Mouse (Mus musculus) MEL-GATA-1-ER (cell line): Measurements from ENCODE around the gene Gtf3a.
"Not testable (repeated sequence)": the region's sequence is repeated elsewhere in the genome, so short reads cannot be mapped to it uniquely, and the experiment has no call there.

Experiments used
- DNase-seq: peaks from one replicate; pipeline ENCODE4 v3.0.0-alpha.2; 2012; ENCODE audit warnings: low read depth; ENCODE audit errors: extremely low read depth

Gtf3a gene

DNA sequence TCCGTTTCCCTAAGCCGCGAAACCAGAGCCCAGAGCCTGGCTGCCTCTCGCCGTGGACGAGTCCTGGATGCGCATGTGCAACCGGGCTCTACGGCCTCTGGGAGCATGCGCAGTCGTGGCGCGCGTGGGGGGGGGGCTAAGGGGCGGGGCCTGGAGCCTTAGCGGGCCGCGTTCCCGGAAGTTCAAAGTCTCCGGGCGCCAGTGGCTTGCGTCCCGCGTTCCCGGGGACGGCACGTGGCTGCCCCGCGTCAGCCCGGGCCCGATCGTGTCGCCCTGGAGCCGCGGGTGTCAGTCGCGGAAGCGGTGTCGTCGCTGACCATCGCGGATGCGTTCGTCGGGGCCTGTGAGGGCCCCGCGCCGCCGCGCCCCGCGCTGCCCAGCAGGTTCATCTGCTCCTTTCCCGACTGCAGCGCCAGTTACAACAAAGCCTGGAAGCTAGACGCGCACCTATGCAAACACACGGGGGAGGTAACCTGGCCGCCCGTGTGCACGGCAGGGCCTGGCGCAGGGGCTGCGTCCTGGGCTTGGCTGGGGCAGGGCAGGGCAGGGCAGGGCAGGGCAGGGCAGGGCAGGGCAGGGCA, at the start of gene Gtf3a:
Gtf3a (plus strand) TSS at position 150 of the 581 bp plus-strand sequence.
- peak; percentile 72 for DNase-seq

DNA sequence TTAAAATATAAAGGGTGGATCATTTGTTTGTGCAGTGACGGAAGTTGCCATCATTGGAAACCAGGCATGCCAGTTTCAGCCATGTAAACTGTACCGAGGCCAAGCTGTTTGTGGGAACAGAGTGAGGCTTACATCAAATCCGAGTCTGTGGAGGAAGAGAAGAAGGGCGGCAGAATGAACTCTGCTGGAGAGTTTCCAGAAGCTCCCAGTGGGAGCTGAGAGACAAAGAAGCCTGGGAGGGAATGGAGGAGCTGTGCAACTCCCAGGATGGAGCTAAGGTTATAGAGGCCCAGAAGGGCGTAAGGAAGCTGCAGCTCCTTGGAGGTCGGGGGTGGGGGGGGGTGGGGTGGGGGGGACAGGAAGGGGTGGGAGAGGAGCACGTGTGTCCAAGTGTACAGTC, 48.1 kb upstream of the Gtf3a start:
- no peak for DNase-seq

DNA sequence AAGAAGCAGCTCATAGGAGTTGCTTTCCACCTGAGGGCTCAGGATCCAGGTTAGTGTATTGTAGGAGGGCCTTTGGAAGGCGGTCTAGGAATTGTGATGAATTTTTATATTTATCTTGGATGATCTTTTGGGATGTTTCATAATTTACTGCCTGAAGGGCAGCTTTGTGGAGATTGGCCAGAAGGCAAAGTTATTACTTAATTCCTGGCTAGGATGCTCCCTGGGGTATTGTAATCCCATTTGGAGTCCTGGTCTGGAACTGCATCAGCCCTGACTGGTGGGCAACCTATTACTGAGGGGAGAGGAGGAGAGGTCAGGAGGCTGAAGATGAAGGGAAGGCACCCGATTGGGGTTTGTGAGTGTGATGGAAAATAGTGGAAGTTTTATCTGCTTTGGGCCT, 47.0 kb upstream of the Gtf3a start:
- no peak for DNase-seq

DNA sequence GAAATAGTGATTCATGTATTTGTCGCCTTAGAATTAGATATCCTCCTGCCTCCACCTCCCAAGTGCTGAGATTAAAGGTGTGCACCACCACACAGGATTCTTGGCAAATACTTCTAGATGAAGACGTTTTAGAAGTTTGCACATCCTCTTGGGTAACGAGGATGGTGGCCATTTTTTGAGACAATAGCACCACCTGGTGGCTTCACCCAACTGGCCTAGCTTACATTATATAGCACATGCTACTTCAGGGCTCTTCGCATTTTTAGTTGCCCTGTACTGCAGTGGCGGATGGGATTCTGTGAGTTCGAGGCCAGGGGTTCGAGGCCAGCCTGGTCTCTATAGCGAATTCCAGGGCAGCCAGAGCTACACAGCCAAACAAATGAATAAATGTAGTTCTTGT, 44.1 kb upstream of the Gtf3a start:
- DNase-seq, result peak; percentile 87

DNA sequence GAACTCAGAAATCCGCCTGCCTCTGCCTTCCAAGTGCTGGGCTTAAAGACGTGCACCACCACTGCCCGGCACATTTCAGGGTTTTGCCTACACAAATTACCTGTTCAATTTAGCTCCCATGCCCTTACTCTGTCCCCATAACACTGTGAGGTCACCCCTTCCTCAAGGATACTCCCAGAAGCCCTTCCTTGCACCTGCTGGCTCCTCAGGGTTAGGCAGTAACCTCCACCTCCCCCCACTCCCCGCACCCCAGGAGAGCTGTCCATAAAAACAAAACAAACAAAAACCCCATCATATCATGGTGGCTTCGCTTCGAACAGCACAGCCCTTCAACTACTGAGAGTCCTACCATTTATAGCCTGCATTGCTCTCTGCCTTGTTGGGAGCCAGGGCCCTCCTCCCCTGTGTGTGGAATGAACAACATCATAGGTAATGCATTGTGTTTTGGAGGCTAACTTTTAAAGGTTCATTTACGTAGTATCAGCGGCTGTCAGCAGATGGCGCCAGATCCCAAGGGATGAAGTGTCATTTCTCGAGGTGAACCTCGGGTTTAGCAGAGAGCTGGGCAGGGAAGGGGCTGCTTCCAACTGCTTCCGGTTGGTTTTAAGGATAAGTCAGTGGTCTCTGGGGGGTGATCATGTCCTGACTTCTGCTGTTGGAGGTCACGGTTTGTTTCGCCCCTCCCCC, 42.8 kb upstream of the Gtf3a start:
- DNase-seq, result peak; percentile 76

DNA sequence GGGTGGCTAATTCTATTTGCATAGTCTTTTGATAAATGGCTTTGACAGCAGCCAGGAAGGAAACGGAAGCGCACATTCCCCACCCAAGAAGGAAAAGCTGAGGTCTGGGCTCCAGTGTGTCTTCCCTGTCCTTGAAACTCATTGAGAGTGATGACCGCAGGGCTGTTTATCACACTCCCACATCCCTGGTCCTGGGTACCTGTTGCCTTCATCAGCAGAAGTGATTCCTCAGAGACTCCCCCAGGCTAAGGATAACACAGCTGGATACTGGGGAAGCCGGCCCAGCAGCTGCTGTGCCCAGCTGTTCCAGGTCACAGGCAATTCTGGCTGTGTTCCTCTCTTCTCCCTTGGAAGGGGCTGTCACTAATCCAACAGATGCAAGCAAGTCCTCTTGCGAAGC, 40.9 kb upstream of the Gtf3a start:
- no peak for DNase-seq

DNA sequence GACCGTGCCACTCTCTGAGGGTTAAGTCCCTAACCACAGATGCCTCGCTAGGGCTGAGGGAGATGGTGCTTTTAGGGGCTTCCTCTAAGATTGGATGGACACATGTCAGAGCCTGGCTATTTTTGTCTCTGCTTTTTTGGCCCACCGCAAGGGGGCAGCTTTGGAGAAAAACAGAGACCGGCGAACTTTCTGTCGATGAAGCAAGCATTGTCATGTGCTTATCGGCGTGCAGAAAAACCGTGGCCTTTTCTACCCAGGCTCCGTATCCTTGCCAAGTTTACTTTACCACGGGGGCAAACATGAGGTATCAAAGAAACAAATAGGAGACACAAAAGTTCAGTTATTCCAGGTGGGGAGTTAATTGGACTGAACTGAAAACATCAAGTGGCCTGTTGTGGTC, 39.8 kb upstream of the Gtf3a start:
- no peak for DNase-seq

DNA sequence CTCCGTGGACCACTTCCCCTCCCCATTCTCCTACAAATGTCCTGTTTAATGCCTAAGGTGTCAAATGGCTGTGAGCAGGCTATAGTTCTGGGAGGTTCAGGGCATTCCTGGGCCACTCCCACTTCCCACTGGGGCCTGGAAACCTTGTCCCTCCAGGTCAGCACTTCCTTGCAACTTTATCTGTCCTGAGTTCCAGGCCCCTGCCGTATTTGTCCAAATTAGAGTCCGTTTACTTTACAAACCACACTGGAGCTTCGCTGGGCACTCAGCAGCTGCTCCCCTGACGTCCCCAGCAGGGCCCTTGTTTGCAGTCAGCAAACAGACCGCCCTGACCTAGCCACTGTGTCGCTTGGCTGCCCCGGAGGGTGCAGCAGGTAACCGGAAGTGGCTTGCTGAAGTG, 36.3 kb upstream of the Gtf3a start:
- no peak for DNase-seq

DNA sequence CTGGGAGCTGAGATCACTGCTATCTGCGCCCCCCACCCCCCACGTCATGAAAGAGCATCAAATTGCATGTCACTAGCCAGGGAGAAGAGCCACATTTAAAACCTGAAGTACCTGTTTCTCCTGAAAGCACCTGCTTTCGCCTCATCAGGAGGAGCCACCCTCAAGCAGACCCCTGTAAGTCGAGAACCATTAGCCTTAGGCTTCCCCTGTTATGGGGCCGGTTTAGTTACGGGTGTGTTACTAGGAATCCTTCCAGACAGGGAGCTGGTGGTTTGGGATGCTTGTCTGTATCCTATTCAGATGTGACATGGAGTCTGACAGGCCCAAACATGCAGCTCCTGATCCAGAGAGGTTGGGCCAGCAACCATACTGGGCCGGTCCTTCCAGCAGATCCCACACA, 35.1 kb upstream of the Gtf3a start:
- DNase-seq, result no peak

DNA sequence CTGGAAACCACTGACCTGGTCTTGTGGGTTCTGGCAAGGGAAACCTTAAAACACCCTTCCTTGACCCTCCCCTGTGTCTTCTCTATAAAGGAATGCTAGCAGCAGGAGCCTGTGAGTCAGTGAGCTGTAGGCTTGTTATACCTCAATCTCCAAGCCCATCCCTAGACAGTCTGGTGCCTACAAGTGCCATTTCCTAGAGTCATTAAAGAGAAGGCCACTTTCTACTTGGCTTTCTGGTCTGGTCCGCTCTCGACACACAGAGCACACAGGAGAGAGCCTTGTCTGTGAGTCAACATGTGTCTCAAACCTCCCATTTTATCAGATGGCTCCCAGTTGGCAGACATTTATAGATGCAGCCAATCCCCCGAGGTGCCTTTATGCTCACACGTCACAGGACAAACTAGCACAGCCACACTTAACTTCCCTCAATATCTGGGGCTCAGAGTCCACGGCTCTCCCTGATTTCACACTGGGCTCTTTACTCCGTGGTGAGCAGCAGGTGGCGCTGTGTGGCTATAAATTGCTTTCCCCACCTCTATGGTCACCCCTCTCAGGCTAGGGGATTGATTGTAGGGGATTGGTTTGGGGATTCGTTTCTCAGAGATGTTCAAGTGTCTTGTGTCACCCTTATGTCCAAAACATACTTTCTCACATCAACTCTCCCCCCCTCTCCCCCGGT, 34.2 kb upstream of the Gtf3a start:
- peak; percentile 51 for DNase-seq

DNA sequence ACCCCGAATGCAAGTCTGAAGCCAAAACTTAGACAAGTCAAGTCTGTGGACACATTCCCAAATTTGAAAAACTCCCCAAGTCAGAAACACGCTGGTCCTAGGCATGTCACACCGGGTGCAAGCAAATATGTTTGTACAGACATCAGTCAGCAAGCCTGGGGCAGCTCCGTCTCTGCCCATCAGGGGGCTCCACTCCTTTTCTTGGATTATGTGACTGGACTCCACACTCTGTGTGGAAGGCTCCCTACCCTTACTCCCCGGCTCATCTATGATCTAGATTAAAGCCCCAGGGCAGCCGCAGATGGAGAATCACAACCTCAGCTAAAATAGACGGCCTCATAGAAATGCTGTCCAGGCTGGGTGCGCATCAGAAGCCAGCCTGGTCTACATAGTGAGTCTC, 32.2 kb upstream of the Gtf3a start:
- no peak for DNase-seq

DNA sequence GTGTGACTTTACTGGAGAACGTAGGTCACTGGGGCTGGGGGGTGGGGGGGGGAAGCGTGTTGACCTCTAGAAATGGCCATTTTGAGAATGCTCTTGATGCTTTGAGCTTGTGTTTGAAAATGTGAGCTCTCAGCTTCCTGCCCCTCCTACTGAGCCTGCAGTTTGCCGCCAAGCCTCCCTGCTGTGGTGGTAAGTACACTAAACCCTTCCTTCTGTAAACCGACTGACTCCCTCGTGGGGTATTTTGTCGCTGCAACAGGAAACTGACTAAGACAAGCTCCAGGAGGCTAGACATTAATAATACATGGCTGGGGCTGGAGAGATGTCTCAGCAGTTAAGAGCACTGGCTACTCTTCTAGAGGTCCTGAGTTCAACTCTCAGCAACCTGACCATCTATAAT, 31.7 kb upstream of the Gtf3a start:
- DNase-seq, result no peak

DNA sequence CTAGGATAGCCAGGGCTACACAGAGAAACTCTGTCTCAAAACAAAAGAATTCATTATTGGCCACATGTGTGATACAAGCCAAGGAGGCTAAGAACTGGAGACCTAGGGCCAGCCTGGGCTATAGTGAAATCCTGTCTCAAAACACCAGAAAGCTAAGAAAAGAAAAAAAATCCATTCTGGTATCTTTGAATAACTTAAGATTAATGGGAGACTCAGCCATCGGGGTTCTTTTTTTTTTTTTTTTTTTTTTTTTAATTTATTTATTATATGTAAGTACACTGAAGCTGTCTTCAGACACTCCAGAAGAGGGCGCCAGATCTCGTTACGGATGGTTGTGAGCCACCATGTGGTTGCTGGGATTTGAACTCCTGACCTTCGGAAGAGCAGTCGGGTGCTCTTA, 31.1 kb upstream of the Gtf3a start:
- not testable (repeated sequence) for DNase-seq

DNA sequence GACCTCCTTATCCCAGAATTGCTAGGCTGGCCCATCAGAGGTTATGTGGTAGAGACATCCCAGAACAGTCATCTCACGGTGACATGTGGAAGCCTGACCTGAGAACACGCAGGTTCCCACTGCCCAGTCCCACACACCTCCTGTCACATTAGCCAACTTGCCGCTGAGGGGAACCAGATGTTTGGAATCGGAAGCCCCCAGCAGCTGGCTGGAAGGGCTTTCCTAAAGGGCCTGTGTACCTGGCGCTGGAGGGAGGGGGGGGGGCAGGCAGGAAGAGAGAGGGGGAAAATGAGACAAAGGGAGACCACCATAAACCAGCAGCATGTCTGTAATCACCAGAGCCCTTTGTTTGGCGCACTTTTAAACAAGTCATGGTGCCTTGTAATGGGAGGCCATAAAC, 28.6 kb upstream of the Gtf3a start:
- no peak for DNase-seq

DNA sequence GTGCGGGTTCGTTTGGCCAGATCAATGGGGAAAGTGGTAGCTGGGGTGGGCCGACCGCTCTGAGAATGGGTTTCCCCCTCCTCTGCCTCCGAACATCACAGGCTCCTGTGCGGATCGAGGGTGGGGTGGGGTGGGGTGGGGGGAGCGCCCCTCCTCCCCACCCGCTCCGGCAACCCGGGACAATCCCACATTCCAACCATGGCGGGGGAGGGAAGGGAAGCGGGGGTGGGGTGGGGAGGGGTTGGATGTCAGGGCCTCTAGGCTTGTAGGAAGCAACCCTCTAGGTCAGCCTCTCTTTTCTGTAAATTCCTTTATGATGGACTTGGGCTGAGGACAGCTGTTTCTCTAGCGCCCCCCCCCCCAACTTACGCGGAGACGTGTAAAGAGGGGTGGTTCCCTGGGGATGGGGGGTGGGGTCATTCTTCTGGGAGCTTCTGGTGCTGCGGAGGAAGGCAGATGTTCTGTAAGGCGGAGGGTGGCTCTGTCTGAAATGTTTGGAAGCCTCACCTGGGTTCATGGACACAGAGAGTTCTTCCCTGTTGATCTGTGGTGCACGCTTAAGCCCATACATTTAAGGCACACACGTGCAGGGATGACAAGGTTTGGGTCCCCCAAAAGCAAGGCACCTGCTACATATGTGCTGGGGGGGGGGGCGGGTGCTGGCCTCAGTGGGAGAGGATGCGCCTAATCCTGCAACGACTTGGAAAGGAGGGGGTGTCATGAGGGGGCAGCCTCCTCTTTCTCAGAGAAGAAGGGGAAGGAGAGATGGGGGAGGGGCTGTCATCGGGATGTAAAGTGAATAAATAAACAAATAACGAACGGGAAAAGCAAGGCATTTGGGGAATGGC, 27.9 kb upstream of the Gtf3a start:
- no peak for DNase-seq

DNA sequence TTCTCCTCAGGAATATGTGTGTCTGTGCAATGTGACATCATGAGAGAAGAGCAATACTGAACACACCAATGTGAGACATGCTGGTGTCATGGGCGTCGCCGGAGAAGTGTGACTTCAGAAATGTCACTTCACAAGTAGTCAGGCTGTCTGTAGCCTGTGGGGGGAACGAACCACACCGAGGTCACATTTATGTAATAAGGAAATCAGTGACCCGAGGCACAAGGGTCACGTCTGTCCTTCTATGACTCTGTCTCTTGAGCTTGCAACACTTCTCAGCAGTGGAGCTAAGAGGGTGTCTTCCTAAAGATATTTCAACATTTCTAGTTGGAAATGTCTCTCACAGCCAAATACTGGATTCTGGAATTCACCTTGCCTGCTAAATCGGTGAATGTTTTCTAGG, 27.2 kb upstream of the Gtf3a start:
- no peak for DNase-seq

DNA sequence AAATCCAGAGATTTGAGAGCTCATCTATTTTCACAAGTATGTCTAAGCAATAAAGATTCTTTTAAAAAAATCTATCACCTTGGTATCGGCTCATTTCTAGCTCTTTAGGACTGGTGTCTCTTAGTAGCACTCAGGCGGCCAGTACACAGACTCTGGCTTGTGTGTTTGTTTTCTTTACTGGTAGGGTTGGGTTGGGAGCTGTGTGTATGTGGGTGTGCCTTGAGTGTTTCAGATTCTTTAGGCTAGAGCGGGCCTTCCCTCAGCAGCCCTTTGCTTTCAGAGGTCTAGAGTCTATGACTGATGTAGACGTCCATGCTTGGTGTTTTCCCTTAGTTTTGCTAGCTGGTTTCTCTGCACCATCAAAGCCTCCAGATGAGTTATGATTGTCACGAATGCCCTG, 24.9 kb upstream of the Gtf3a start:
- no peak for DNase-seq

DNA sequence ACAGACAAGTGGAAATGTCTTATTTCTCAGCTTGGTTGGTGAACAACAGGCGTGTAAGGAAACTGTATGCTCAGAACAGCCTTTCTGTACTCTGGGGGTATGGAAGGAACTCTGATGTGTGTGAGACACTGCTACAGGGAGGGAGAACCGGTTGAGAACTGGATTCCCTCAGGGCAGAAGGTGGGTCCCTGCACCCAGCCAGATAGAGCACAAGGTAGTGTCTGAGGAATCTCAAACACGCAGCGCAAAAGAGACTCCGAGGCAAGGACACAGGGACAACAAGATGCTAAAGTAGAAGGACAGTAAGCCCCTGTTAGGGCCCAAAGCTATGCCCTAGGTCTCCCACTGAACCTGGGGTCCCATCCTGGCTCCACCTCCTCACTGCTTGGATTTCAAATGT, 21.8 kb upstream of the Gtf3a start:
- DNase-seq, result no peak

DNA sequence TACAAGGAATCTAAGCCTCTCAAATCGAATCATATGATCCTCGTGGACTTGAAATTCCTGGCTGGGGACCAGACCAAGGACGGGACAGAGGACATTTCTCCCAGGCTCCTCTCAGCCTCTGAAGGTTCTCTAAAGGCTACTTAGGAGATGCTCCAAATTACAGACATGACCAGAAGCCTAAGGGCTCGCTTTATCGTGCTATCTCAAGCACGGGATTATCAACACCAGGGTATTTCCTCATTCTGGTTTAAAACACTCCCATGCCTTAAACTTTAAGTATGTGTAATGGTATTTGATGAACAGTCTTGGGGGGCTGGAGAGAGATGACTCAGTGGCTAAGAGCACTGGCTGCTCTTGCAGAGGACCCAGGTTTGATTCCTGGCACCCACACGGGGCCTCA, 17.0 kb upstream of the Gtf3a start:
- no peak for DNase-seq

DNA sequence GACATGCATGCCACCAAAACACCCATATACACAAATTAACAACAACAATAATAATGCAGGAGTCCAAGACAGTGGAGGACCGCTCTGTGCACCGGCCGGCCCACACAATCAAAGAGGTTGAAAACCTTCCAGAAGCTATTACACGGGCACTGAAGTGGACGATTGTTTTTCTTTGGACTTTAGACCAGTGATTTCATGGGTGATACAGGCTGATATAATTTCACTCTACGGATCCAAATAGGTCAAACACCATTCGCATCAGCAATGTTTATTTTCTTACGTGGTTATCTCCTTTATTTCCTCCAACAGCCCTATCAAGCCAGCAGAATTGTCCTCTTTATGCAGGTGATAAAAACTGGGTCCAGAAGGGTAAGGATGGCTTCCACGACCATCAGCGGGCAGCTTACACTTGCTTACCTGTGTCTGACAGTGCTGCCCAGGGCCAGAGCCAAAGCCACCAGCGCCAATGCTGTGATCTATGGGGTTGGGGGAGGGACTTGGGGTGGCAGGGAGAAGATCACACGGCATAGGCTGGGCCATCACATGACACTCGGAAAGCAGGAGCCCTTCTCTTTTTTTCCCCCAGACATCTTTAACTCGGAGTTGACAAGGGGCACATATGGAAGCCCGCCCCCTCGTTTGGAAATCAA, 16.4 kb upstream of the Gtf3a start:
- DNase-seq, result no peak

DNA sequence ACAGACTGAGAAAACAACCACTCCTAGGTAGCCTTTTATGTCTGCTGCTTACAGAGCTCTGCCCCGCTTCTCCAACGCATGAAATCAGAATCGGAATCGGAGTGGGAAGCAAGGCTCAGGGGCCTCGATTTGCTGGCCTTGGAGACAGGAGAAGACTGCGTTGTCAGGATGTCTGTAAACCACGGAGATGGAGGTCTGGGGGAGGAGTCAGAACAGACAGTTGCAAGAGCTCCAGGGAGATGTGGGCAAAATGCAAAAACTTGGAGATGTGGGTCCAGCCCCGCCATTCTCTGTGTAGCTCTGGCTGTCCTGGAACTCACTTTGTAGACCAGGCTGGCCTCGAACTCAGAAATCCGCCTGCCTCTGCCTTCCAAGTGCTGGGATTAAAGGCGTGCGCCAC, 15.0 kb upstream of the Gtf3a start:
- DNase-seq, result no peak
